Mouse (Mus musculus): ENCODE measurements around the gene Tmem138. TPM values are rescaled to one million over a fixed set of nuclear protein-coding genes. Genes with fewer than 3 reads are reported as not detected.

Tmem138 gene
- total and polyA plus RNA-seq, 3 experiments = 11.9 to 25.2 TPM; not detected in 1

- Histone ChIP-seq H3K27ac (ENCODE audit: control insufficient read depth, low read depth, low read length) (no peak overlapping the region), H3K9ac (ENCODE audit: control insufficient read depth, low read depth, low read length, poor library complexity, severe bottlenecking) (no peak overlapping the region), H3K36me3 (ENCODE audit: control insufficient read depth in 1 of 2, insufficient read depth in 2 of 2, low read length in 2 of 2) (no peaks in the 10 kb centered on the region), H3K4me1 (ENCODE audit: control insufficient read depth in 1 of 2, insufficient read depth in 2 of 2, low read length in 2 of 2) (no peaks in the 10 kb centered on the region), H3K27me3 (ENCODE audit: control insufficient read depth in 1 of 2, insufficient read depth in 2 of 2, low read length in 2 of 2) (no peaks in the 10 kb centered on the region), H3K4me3 (ENCODE audit: control insufficient read depth in 1 of 2, insufficient read depth in 1 of 2, low read depth in 2 of 2, low read length in 2 of 2) (no peak overlapping the region), H3K79me2 (ENCODE audit: control insufficient read depth, insufficient read depth, low read length, poor library complexity) (no peaks in the 10 kb centered on the region), H3K9me3 (replicated peaks; ENCODE audit: insufficient read depth, low read length) (no peaks in the 10 kb centered on the region)
- TF ChIP-seq MYC (IDR thresholded peaks at IDR 0.05; ENCODE audit: low read depth, low read length) (no peak), BHLHE40 (IDR thresholded peaks at IDR 0.05; ENCODE audit: borderline replicate concordance, low read depth, low read length) (no peak), POLR2AphosphoS5 (IDR thresholded peaks at IDR 0.05; ENCODE audit: borderline replicate concordance, low read depth, low read length) (no peak), ETS1 (IDR thresholded peaks at IDR 0.05; ENCODE audit: low read depth, low read length) (no peak), ZMIZ1 (IDR thresholded peaks at IDR 0.05; ENCODE audit: low read depth, low read length) (no peak), JUND (IDR thresholded peaks at IDR 0.05; ENCODE audit: low read depth, low read length) (no peak), EP300 (IDR thresholded peaks at IDR 0.05; ENCODE audit: low read depth in 1 of 2, low read length in 2 of 2) (no peak), MXI1 (IDR thresholded peaks at IDR 0.05; ENCODE audit: low read depth, low read length) (no peak)
- DNase-seq (ENCODE audit: low read depth, low spot score) = no peak
These were observed 12.1 kb upstream of the Tmem138 start for GRCm38 (mm10) chr19:10589127-10589857.

- H3K79me2 ChIP-seq (ENCODE audit: control insufficient read depth, insufficient read depth, low read length, poor library complexity) = no peaks in the 10 kb centered on the region
- H3K27me3 ChIP-seq (ENCODE audit: control insufficient read depth in 1 of 2, insufficient read depth in 2 of 2, low read length in 2 of 2) = no peaks in the 10 kb centered on the region
- H3K4me1 ChIP-seq (ENCODE audit: control insufficient read depth in 1 of 2, insufficient read depth in 2 of 2, low read length in 2 of 2) = peaks cover 3 to 8% of the 10 kb centered on the region in 2 experiments; a peak in 2 of 4 replicates
- no peaks in the 10 kb centered on the region for H3K9me3 ChIP-seq (replicated peaks; ENCODE audit: insufficient read depth, low read length)
- TF ChIP-seq USF1 (IDR thresholded peaks at IDR 0.05; ENCODE audit: low read depth, low read length) = no peak
- TF ChIP-seq CHD1 (IDR thresholded peaks at IDR 0.05; ENCODE audit: low read depth, low read length) = no peak
- no peak for TF ChIP-seq NRF1 (IDR thresholded peaks at IDR 0.05; ENCODE audit: insufficient read depth, low read depth, low read length, poor library complexity, severe bottlenecking)
- TF ChIP-seq MYC (IDR thresholded peaks at IDR 0.05; ENCODE audit: low read depth, low read length) = no peak
- TF ChIP-seq ZC3H11A (IDR thresholded peaks at IDR 0.05; ENCODE audit: low read depth, low read length) = no peak
- TF ChIP-seq EP300 (IDR thresholded peaks at IDR 0.05; ENCODE audit: low read depth in 1 of 2, low read length in 2 of 2) = no peak
- H3K27ac ChIP-seq (ENCODE audit: control insufficient read depth, low read depth, low read length) = no peak overlapping the region
- no peak for DNase-seq (ENCODE audit: low read depth, low spot score)
- no peak overlapping the region for H3K9ac ChIP-seq (ENCODE audit: control insufficient read depth, low read depth, low read length, poor library complexity, severe bottlenecking)
- peaks cover 0 to 5% of the 10 kb centered on the region in 2 experiments; a peak in 1 of 4 replicates for H3K36me3 ChIP-seq (ENCODE audit: control insufficient read depth in 1 of 2, insufficient read depth in 2 of 2, low read length in 2 of 2)
- H3K4me3 ChIP-seq (ENCODE audit: control insufficient read depth in 1 of 2, insufficient read depth in 1 of 2, low read depth in 2 of 2, low read length in 2 of 2) = no peak overlapping the region
These were observed 10.1 kb upstream of the Tmem138 start for GRCm38 (mm10) chr19:10587231-10587630.

GRCm38 (mm10) chr19:10585112-10585511 lies 8.0 kb upstream of the Tmem138 start:
- no peaks in the 10 kb centered on the region for H3K9me3 ChIP-seq (replicated peaks; ENCODE audit: insufficient read depth, low read length)
- H3K27me3 ChIP-seq (ENCODE audit: control insufficient read depth in 1 of 2, insufficient read depth in 2 of 2, low read length in 2 of 2) = no peaks in the 10 kb centered on the region
- H3K79me2 ChIP-seq (ENCODE audit: control insufficient read depth, insufficient read depth, low read length, poor library complexity) = no peaks in the 10 kb centered on the region
- H3K4me1 ChIP-seq (ENCODE audit: control insufficient read depth in 1 of 2, insufficient read depth in 2 of 2, low read length in 2 of 2) = peaks cover 7 to 11% of the 10 kb centered on the region in 2 experiments; a peak in 3 of 4 replicates
- H3K4me3 ChIP-seq (ENCODE audit: control insufficient read depth in 1 of 2, insufficient read depth in 1 of 2, low read depth in 2 of 2, low read length in 2 of 2) = no peak overlapping the region
- DNase-seq (ENCODE audit: low read depth, low spot score) = no peak
- H3K9ac ChIP-seq (ENCODE audit: control insufficient read depth, low read depth, low read length, poor library complexity, severe bottlenecking) = no peak overlapping the region
- no peak for TF ChIP-seq EP300 (IDR thresholded peaks at IDR 0.05; ENCODE audit: low read depth in 1 of 2, low read length in 2 of 2)
- TF ChIP-seq KAT2A (conservative IDR thresholded peaks at IDR 0.05; ENCODE audit: low read depth, low read length) = no peak
- no peak for TF ChIP-seq MAZ (IDR thresholded peaks at IDR 0.05; ENCODE audit: low read depth, low read length)
- TF ChIP-seq MAX (IDR thresholded peaks at IDR 0.05; ENCODE audit: low read length) = no peak
- TF ChIP-seq CHD2 (IDR thresholded peaks at IDR 0.05; ENCODE audit: low read length) = no peak
- no peak for TF ChIP-seq MXI1 (IDR thresholded peaks at IDR 0.05; ENCODE audit: low read depth, low read length)
- TF ChIP-seq ELF1 (IDR thresholded peaks at IDR 0.05; ENCODE audit: low read depth, low read length) = no peak
- TF ChIP-seq USF2 (IDR thresholded peaks at IDR 0.05; ENCODE audit: borderline replicate concordance in 1 of 2, insufficient read depth in 1 of 2, low read depth in 1 of 2, low read length in 2 of 2) = no peak
- no peak for TF ChIP-seq SIN3A (IDR thresholded peaks at IDR 0.05; ENCODE audit: low read length)
- no peak overlapping the region for H3K27ac ChIP-seq (ENCODE audit: control insufficient read depth, low read depth, low read length)
- peaks cover 0 to 10% of the 10 kb centered on the region in 2 experiments; a peak in 2 of 4 replicates for H3K36me3 ChIP-seq (ENCODE audit: control insufficient read depth in 1 of 2, insufficient read depth in 2 of 2, low read length in 2 of 2)
